Mouse (Mus musculus): ENCODE data around the gene Fam186b. TPM values are rescaled to one million over a fixed set of nuclear protein-coding genes. Genes with fewer than 3 reads are reported as not detected.

Gene Fam186b
- total RNA-seq, 2 experiments from 2014 or later: 1.7 to 1.8 TPM

DNA sequence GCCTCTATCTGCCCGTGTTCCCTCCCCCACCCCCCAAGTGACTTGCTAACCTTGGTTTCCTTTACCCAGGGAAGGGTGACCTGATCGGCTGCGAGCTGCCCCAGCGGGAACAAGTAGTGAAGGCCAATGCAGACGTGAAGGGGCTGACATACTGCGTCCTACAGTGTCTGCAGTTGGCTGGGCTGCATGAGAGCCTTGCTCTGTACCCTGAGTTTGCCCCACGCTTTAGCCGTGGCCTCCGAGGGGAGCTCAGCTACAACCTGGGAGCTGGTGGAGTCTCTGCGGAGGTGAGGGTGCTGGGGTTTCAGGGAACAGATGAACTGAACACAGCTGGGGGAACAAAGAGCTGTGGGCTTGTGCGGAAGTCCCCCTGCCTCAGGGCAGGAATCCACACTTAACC lies 57.7 kb downstream of the Fam186b start:
- no peak for DNase-seq (ENCODE audit: low spot score in 2 of 2)
- intact Hi-C loops (cut with DNase I): no loop called here

- no peak for DNase-seq (ENCODE audit: low spot score in 2 of 2)
- intact Hi-C loops (cut with DNase I): no loop called here
These were observed 61.2 kb downstream of the Fam186b start for GRCm38 (mm10) chr15:99234326-99235010.

GRCm38 (mm10) chr15:99233719-99234118 lies 62.0 kb downstream of the Fam186b start:
- no peak for DNase-seq (ENCODE audit: low spot score in 2 of 2)
- intact Hi-C loops (cut with DNase I): no loop called here

DNA sequence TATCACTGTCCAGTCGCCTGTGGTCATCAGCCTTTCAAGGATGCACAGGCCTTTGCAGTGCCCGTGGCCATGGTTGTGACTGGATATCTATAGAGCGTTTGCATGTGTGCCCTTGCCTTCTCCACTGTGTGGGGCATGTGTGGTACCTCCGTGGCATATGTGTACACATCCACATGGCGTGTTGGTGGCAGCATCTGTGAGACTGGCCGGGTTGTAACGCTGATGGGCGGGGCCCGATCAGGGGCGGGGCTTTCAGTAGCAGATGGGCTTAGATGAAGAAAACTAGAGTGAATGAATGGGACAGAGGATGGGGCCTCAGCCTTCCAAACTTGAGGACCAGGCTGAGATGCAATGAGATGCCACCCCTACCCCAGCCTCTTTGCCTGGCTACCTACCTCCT lies 63.7 kb downstream of the Fam186b start:
- intact Hi-C loops (cut with DNase I): no loop called here
- no peak for DNase-seq (ENCODE audit: low spot score in 2 of 2)

GRCm38 (mm10) chr15:99226090-99226489 lies 69.6 kb downstream of the Fam186b start:
- intact Hi-C loops (cut with DNase I): no loop called here

DNA sequence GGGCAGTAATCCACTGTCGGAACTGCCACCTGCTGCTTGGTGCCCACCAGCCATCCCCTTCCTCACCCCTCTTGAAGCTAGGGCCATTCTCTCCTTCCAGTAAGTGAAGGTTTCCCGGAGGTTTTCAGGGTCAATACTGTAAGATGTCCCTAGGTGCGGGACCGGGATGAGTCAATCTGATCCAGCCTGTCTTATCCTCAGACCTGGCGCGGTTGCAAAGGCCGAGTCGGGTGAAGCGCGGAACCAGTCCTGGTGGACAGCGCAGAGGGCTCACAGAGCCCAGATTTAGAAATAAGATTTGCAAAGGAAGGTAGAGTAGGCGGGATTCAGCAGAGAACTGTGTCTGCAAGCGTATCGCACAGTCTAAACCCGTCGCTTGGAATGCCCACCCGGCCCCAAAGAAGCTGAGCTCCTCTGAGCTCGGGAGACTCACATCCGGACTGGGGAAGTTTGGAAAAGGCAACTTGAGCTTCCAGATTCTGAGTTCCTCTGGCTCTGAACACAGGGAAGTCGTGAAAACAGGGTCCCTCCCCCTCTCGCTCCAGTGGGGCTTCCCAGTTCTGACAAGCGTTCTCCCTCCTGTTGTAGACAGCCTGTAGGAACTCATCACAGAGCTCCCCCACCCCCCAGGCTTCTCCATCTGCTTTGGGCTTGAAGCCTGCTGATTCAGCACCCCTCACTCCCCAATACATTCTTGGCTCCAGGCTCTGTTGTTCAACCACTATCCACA lies 70.4 kb downstream of the Fam186b start:
- intact Hi-C loops (cut with DNase I): loop anchor here (1.0 kb wide), 1 partner anchor 24 kb away; no protein-coding TSS in a partner anchor
- peak; percentile 65 for DNase-seq (ENCODE audit: low spot score in 2 of 2)

More at GRCm38 (mm10) chr15:99226090-99226489, 69.6 kb downstream of the Fam186b start:
- DNase-seq (ENCODE audit: low spot score in 2 of 2): no peak

DNA sequence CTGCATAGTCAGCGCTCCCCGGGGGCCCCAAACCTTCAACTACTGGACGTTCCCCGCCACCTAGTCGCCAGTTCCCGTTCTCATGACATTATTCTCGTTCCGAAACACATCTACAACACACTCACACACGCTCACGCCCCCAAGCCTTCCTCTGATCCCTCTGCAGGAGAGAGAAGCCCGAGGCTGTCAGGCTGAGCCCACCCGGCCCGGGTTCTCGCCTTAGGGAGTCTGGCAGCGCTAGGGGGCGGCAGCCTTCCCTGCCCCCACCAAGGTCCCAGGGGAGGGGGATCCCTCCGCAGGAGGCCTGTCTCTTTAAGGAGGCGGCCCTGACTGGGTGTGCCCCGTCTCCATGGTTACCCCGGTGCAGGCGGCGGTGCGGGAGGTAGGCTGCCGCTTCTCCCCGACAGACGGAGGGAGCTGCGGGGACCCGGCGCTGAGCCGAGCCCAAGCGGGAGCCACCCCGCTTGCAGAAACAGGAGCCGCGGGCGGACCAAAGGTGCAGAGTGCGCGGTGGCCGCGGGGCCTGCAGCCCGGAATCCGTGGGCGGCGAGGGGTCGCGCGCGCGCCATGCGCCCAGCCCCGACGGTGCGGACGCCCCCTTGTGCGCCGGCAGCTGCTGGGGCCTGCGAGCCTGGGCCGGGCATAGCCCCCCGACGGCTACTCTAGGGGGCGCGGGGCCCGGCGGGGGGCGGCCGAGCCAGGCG lies 71.3 kb downstream of the Fam186b start, which contains the start of gene Kcnh3:
Gene Kcnh3 (plus strand): TSS at position 654 of the 704 bp plus-strand sequence.
- intact Hi-C loops (cut with DNase I): loop anchor here (5.0 kb wide), 1 partner anchor 38 kb away; no protein-coding TSS in a partner anchor
- DNase-seq (ENCODE audit: low spot score in 2 of 2): peak; percentile 78 to 88

- intact Hi-C loops (cut with DNase I): loop anchor here (5.0 kb wide), 1 partner anchor 39 kb away; no protein-coding TSS in a partner anchor
- DNase-seq (ENCODE audit: low spot score in 2 of 2): peak; percentile 78 to 86
These were observed 72.0 kb downstream of the Fam186b start for GRCm38 (mm10) chr15:99223585-99224207.

- DNase-seq (ENCODE audit: low spot score in 2 of 2): no peak
- intact Hi-C loops (cut with DNase I): loop anchor here (5.0 kb wide), 1 partner anchor 39 kb away; no protein-coding TSS in a partner anchor
These were observed 72.7 kb downstream of the Fam186b start for GRCm38 (mm10) chr15:99222794-99223584.

- intact Hi-C loops (cut with DNase I): loop anchor here (5.0 kb wide), 1 partner anchor 41 kb away; no protein-coding TSS in a partner anchor
- no peak for DNase-seq (ENCODE audit: low spot score in 2 of 2)
These were observed 74.3 kb downstream of the Fam186b start for GRCm38 (mm10) chr15:99221315-99221952.

Other genes with a start within 250 kb of the Fam186b start
- 1 to 10 TPM in 1 of 2 experiments, under 1 TPM in 1; 0.97 to 1.8 TPM for gene Prph, start 240.7 kb downstream of the Fam186b start, total RNA-seq (2021)
- under 1 TPM in 1 of 2 experiments, not detected in 1; 0.32 TPM for gene Troap, start 221.3 kb downstream of the Fam186b start, total RNA-seq (2021)
- not detected for gene C1ql4, start 208.1 kb downstream of the Fam186b start, total RNA-seq (2021)
- gene Dnajc22, start 202.7 kb downstream of the Fam186b start, total RNA-seq (2021): under 1 TPM; 0.25 to 0.27 TPM
- gene Spats2, start 170.0 kb downstream of the Fam186b start, total RNA-seq (2021): 10 to 100 TPM; 35.2 to 37.5 TPM
- gene Kcnh3, start 71.0 kb downstream of the Fam186b start, total RNA-seq (2021): 100 to 1,000 TPM; 173 to 180 TPM
- gene Mcrs1, start 43.9 kb downstream of the Fam186b start, total RNA-seq (2021): 10 to 100 TPM; 80.9 to 91.9 TPM
- 100 to 1,000 TPM in 1 of 2 experiments, 10 to 100 TPM in 1; 88.1 to 104 TPM for gene Prpf40b, start 801 bp downstream of the Fam186b start, total RNA-seq (2021)
- 10 to 100 TPM; 10.6 to 10.8 TPM for gene Fmnl3, start 74.6 kb upstream of the Fam186b start, total RNA-seq (2021)
- gene Tmbim6, start 97.0 kb upstream of the Fam186b start, total RNA-seq (2021): 100 to 1,000 TPM; 319 to 339 TPM
- 10 to 100 TPM; 19.4 to 21.4 TPM for gene Nckap5l, start 161.9 kb upstream of the Fam186b start, total RNA-seq (2021)
- 1 to 10 TPM; 3.9 to 6.6 TPM for gene Bcdin3d, start 178.8 kb upstream of the Fam186b start, total RNA-seq (2021)
- gene Faim2, start 232.3 kb upstream of the Fam186b start, total RNA-seq (2021): 100 to 1,000 TPM; 365 to 407 TPM

Measured in left cerebral cortex, postnatal 36 days (tissue).